Mouse (Mus musculus) heart, adult 9 months (tissue): Measurements from ENCODE around the gene Atp1b1.

Experiments used
- DNase-seq, 2 experiments: peaks; one replicate each; pipeline ENCODE4 v3.0.0; 2022; ENCODE audit warnings: low spot score in 2 of 2

Gene Atp1b1

GRCm38 (mm10) chr1:164458245-164458613 lies at the start of gene Atp1b1:
TSS of gene Atp1b1 (minus strand) at chr1:164458355.
- peak; percentile 78 to 82 for DNase-seq

- DNase-seq, result no peak
These were observed 46.9 kb upstream of the Atp1b1 start for GRCm38 (mm10) chr1:164505096-164505495.

GRCm38 (mm10) chr1:164503140-164503730 lies 45.1 kb upstream of the Atp1b1 start:
- DNase-seq, result no peak

GRCm38 (mm10) chr1:164502231-164502630 lies 44.1 kb upstream of the Atp1b1 start:
- peak; percentile 19 to 32 for DNase-seq

- no peak for DNase-seq
These were observed 36.8 kb upstream of the Atp1b1 start for GRCm38 (mm10) chr1:164494741-164495512.

- DNase-seq, result no peak
These were observed 36.1 kb upstream of the Atp1b1 start for GRCm38 (mm10) chr1:164494215-164494614.

GRCm38 (mm10) chr1:164493042-164493705 lies 35.0 kb upstream of the Atp1b1 start:
- peak; percentile 47 to 61 for DNase-seq

- DNase-seq, result no peak
These were observed 34.3 kb upstream of the Atp1b1 start for GRCm38 (mm10) chr1:164492476-164492875.

GRCm38 (mm10) chr1:164489961-164490594 lies 31.9 kb upstream of the Atp1b1 start:
- no peak for DNase-seq

- no peak for DNase-seq
These were observed 25.6 kb upstream of the Atp1b1 start for GRCm38 (mm10) chr1:164483728-164484127.

GRCm38 (mm10) chr1:164482833-164483232 lies 24.7 kb upstream of the Atp1b1 start:
- no peak for DNase-seq

GRCm38 (mm10) chr1:164481645-164482354 lies 23.6 kb upstream of the Atp1b1 start:
- no peak for DNase-seq

- DNase-seq, result no peak
These were observed 22.8 kb upstream of the Atp1b1 start for GRCm38 (mm10) chr1:164480755-164481644.

GRCm38 (mm10) chr1:164475895-164476294 lies 17.7 kb upstream of the Atp1b1 start:
- DNase-seq, result no peak

GRCm38 (mm10) chr1:164474778-164475511 lies 16.8 kb upstream of the Atp1b1 start:
- no peak for DNase-seq

- DNase-seq, result no peak
These were observed 16.2 kb upstream of the Atp1b1 start for GRCm38 (mm10) chr1:164474310-164474709.

GRCm38 (mm10) chr1:164473398-164473797 lies 15.2 kb upstream of the Atp1b1 start:
- DNase-seq, result no peak

GRCm38 (mm10) chr1:164471632-164472031 lies 13.5 kb upstream of the Atp1b1 start:
- no peak for DNase-seq

GRCm38 (mm10) chr1:164470985-164471384 lies 12.8 kb upstream of the Atp1b1 start:
- DNase-seq, result no peak

GRCm38 (mm10) chr1:164468329-164468728 lies 10.2 kb upstream of the Atp1b1 start:
- DNase-seq, result no peak
